Mouse (Mus musculus) ES-Bruce4 (cell line): ENCODE measurements at regions not wholly inside any gene's neighbourhood (a gene's known extent, or its start where the extent isn't known, plus 50 kb on each side); places are given as distances from the start of the nearest gene placed in this dataset.

ENCODE experiments used
- H3K27ac ChIP-seq: 2 replicates; pipeline ENCODE4 v1.5.1; 2012; ENCODE audit warnings: low read length, inconsistent platforms; ENCODE audit not compliant: insufficient read depth
- H3K27me3 ChIP-seq: 2 replicates; pipeline ENCODE4 v1.6.1; 2012; ENCODE audit warnings: mild to moderate bottlenecking, low read length, inconsistent platforms; ENCODE audit not compliant: control insufficient read depth, poor library complexity, insufficient read depth, severe bottlenecking
- H3K36me3 ChIP-seq: 2 replicates; pipeline ENCODE4 v1.6.1; 2012; ENCODE audit warnings: inconsistent platforms, mild to moderate bottlenecking, low read length, moderate library complexity; ENCODE audit not compliant: control insufficient read depth, poor library complexity, insufficient read depth, severe bottlenecking
- H3K4me1 ChIP-seq: one replicate; pipeline ENCODE4 v1.8.1; 2011; ENCODE audit warnings: low read length; ENCODE audit not compliant: control insufficient read depth, insufficient read depth
- H3K4me3 ChIP-seq: 2 replicates; pipeline ENCODE4 v1.5.1; 2011; ENCODE audit warnings: low read depth, mild to moderate bottlenecking, low read length
- H3K9ac ChIP-seq: 2 replicates; pipeline ENCODE4 v1.6.1; 2012; ENCODE audit warnings: low read depth, mild to moderate bottlenecking, inconsistent platforms; ENCODE audit not compliant: poor library complexity, severe bottlenecking
- H3K9me3 ChIP-seq: replicated peaks from 2 replicates; pipeline ENCODE4 v1.6.1; 2012; ENCODE audit warnings: mild to moderate bottlenecking, low read length, inconsistent platforms; ENCODE audit not compliant: control insufficient read depth, poor library complexity, insufficient read depth, severe bottlenecking
- CTCF ChIP-seq: IDR thresholded peaks from one replicate; pipeline ENCODE4 v1.8.1; 2011; ENCODE audit warnings: low read depth, low read length
- EP300 ChIP-seq: IDR thresholded peaks from 2 replicates; pipeline ENCODE4 v1.6.1; 2011; ENCODE audit warnings: low read depth, low read length; ENCODE audit not compliant: insufficient read depth
- POLR2A ChIP-seq: IDR thresholded peaks from one replicate; pipeline ENCODE4 v1.8.1; 2011; ENCODE audit warnings: low read length; ENCODE audit not compliant: insufficient read depth

DNA sequence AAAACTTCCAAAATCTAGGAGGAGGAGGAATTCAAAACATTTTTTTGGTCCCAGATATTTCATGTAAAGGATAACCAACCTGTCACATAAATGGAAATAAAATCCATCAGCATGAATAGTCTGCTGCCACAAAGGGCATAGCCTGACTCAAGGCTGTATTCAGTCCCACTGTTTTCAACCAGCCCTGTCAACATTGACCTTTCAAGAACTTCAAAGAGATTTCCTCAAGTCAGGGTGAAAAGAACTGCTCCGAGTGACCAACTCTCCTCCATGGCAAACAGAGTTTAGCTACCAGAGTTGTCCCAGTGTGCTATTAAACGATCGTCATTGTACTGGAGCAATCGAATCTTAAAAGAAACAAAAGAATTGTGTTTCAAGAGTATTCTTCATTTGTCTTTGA lies 606.5 kb upstream of the Arid1b start:
- no peaks in the 10 kb centered on the region for H3K9me3 ChIP-seq
- H3K4me1 ChIP-seq: no peaks in the 10 kb centered on the region
- H3K9ac ChIP-seq: no peak overlapping the region
- TF ChIP-seq POLR2A: no peak
- TF ChIP-seq EP300: no peak
- no peak for TF ChIP-seq CTCF
- H3K4me3 ChIP-seq: no peak overlapping the region
- no peaks in the 10 kb centered on the region for H3K27me3 ChIP-seq
- H3K36me3 ChIP-seq: no peaks in the 10 kb centered on the region
- H3K27ac ChIP-seq: no peak overlapping the region

GRCm38 (mm10) chr17:4390012-4390411 lies 604.1 kb upstream of the Arid1b start:
- no peaks in the 10 kb centered on the region for H3K9me3 ChIP-seq
- TF ChIP-seq POLR2A (no peak), EP300 (no peak), CTCF (no peak)
- no peak overlapping the region for H3K27ac ChIP-seq
- H3K36me3 ChIP-seq: no peaks in the 10 kb centered on the region
- no peak overlapping the region for H3K9ac ChIP-seq
- H3K4me3 ChIP-seq: no peak overlapping the region
- no peaks in the 10 kb centered on the region for H3K27me3 ChIP-seq
- no peaks in the 10 kb centered on the region for H3K4me1 ChIP-seq

GRCm38 (mm10) chr17:4390577-4390976 lies 603.6 kb upstream of the Arid1b start:
- no peaks in the 10 kb centered on the region for H3K27me3 ChIP-seq
- H3K4me3 ChIP-seq: no peak overlapping the region
- H3K4me1 ChIP-seq: no peaks in the 10 kb centered on the region
- no peak overlapping the region for H3K27ac ChIP-seq
- no peak for TF ChIP-seq CTCF
- TF ChIP-seq EP300: no peak
- TF ChIP-seq POLR2A: no peak
- H3K36me3 ChIP-seq: no peaks in the 10 kb centered on the region
- H3K9ac ChIP-seq: no peak overlapping the region
- no peaks in the 10 kb centered on the region for H3K9me3 ChIP-seq

GRCm38 (mm10) chr17:4391210-4391609 lies 602.9 kb upstream of the Arid1b start:
- Histone ChIP-seq H3K9ac (no peak overlapping the region), H3K4me3 (no peak overlapping the region), H3K27ac (no peak overlapping the region), H3K36me3 (no peaks in the 10 kb centered on the region), H3K4me1 (no peaks in the 10 kb centered on the region), H3K27me3 (no peaks in the 10 kb centered on the region), H3K9me3 (no peaks in the 10 kb centered on the region)
- TF ChIP-seq CTCF (no peak), EP300 (no peak), POLR2A (no peak)

GRCm38 (mm10) chr17:4396119-4396518 lies 598.0 kb upstream of the Arid1b start:
- Histone ChIP-seq H3K9ac (no peak overlapping the region), H3K4me1 (no peaks in the 10 kb centered on the region), H3K27ac (no peak overlapping the region), H3K36me3 (no peaks in the 10 kb centered on the region), H3K27me3 (no peaks in the 10 kb centered on the region), H3K9me3 (no peaks in the 10 kb centered on the region), H3K4me3 (no peak overlapping the region)
- no peak for TF ChIP-seq CTCF
- no peak for TF ChIP-seq EP300
- TF ChIP-seq POLR2A: no peak

DNA sequence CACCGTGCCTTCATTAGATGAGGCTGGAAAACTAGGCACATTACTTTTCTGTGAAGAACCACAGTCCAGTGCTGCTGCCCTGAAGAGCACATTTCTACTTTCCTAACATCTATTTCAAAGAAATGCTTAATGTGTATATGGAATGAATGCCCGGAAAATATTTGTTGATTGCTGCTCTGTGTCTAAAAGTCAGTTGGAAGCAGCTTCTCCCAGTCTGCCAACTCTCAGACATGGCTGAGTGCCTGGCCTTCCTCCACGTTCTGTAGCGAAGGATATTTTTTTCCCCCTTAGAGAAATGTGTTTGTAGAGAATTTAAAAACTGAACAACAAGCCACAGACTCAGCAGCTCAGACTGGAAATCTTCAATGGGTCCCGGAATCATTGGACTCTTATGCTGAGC lies 576.4 kb upstream of the Arid1b start:
- H3K27ac ChIP-seq: no peak overlapping the region
- TF ChIP-seq EP300: no peak
- no peak for TF ChIP-seq CTCF
- TF ChIP-seq POLR2A: no peak
- no peak overlapping the region for H3K4me3 ChIP-seq
- H3K27me3 ChIP-seq: no peaks in the 10 kb centered on the region
- H3K9me3 ChIP-seq: no peaks in the 10 kb centered on the region
- H3K4me1 ChIP-seq: no peaks in the 10 kb centered on the region
- H3K9ac ChIP-seq: no peak overlapping the region
- no peaks in the 10 kb centered on the region for H3K36me3 ChIP-seq
